30 mouse cellular contexts compared by ENCODE assay signal in genomic region chr4:114710182-114710909, GRCm38 (mm10).
DNase-seq lines count a peak whose midpoint lies in the region; ATAC-seq and TF ChIP-seq lines count a peak whose summit lies in the region.
"Had no signal": no experiment of that assay in that cellular context is flagged by ENCODE, and none has a peak within 500 bp of the region (broad histone marks: within the 10 kb centered on the region; RNA-seq: fewer than 3 reads in every experiment).

No protein-coding gene starts in this region.

- in situ Hi-C loops in ES-E14 (cut with MboI; ENCODE audit: low sequenced_read_pairs in 2 of 2, unreplicated experiment in 2 of 2), result no loop called here

- H3K79me2 ChIP-seq in myocyte (ENCODE audit: control insufficient read depth, insufficient read depth), result no peaks in the 10 kb centered on the region

- H3K9me3 ChIP-seq in forebrain, embryonic 11.5 days (ENCODE audit: control insufficient read depth, low read length), result no peaks in the 10 kb centered on the region
- no peaks in the 10 kb centered on the region for H3K9me3 ChIP-seq in forebrain, embryonic 14.5 days (replicated peaks; ENCODE audit: control insufficient read depth, low read length)
- H3K9me3 ChIP-seq in limb, embryonic 14.5 days (ENCODE audit: control insufficient read depth, low read length), result no peaks in the 10 kb centered on the region
- no peaks in the 10 kb centered on the region for H3K9me3 ChIP-seq in limb, embryonic 10.5 days (replicated peaks)
- H3K9me3 ChIP-seq in ES-E14 (ENCODE audit: control insufficient read depth, insufficient read depth, low read depth, low read length), result no peaks in the 10 kb centered on the region
- H3K9me3 ChIP-seq: embryonic facial prominence, embryonic 10.5 days; embryonic facial prominence, embryonic 13.5 days; forebrain, embryonic 13.5 days; heart, embryonic 12.5 days; heart, embryonic 15.5 days; hindbrain, embryonic 10.5 days had no signal

- H3K4me2 ChIP-seq in forebrain, embryonic 11.5 days (ENCODE audit: low read depth, low read length, severe bottlenecking), result no peak overlapping the region
- H3K4me2 ChIP-seq in forebrain, embryonic 14.5 days (ENCODE audit: low read length), result no peak overlapping the region
- no peak overlapping the region for H3K4me2 ChIP-seq in limb, embryonic 14.5 days (replicated peaks; ENCODE audit: low read depth, low read length, severe bottlenecking)
- H3K4me2 ChIP-seq in myocyte (ENCODE audit: low read depth), result no peak overlapping the region
- H3K4me2 ChIP-seq: embryonic facial prominence, embryonic 13.5 days; forebrain, embryonic 13.5 days; heart, embryonic 12.5 days; heart, embryonic 15.5 days; hindbrain, embryonic 14.5 days had no signal

- no peaks in the 10 kb centered on the region; the same call in 1 of the 2 replicates for H3K4me1 ChIP-seq in forebrain, embryonic 11.5 days (replicated peaks; ENCODE audit: control insufficient read depth, insufficient read depth, low read length)
- H3K4me1 ChIP-seq in forebrain, embryonic 14.5 days (ENCODE audit: control insufficient read depth, insufficient read depth, low read length), result no peaks in the 10 kb centered on the region
- peaks cover 4% of the 10 kb centered on the region for H3K4me1 ChIP-seq in limb, embryonic 14.5 days (ENCODE audit: control insufficient read depth, insufficient read depth, low read length)
- H3K4me1 ChIP-seq in limb, embryonic 10.5 days, result peaks cover 52% of the 10 kb centered on the region
- no peaks in the 10 kb centered on the region for H3K4me1 ChIP-seq in ES-E14 (ENCODE audit: control insufficient read depth in 2 of 2, insufficient read depth in 2 of 2, low read length in 2 of 2, poor library complexity in 1 of 2)
- H3K4me1 ChIP-seq: heart, embryonic 12.5 days; heart, embryonic 15.5 days had no signal

- TF ChIP-seq POLR2A in limb, embryonic 14.5 days (IDR thresholded peaks at IDR 0.05; ENCODE audit: borderline replicate concordance, extremely low read depth, insufficient read depth, insufficient read length), result no peak
- no peak for TF ChIP-seq POLR2A in myocyte (IDR thresholded peaks at IDR 0.05; ENCODE audit: insufficient read length, low read depth)

- DNase-seq in forebrain, embryonic 11.5 days (ENCODE audit: low spot score), result peak; percentile 22
- no peak for DNase-seq in forebrain, embryonic 14.5 days (ENCODE audit: low spot score)
- DNase-seq in limb, embryonic 14.5 days (ENCODE audit: low spot score), result peak; percentile 29
- DNase-seq in limb, embryonic 10.5 days (ENCODE audit: low spot score), result no peak
- DNase-seq in ES-E14 (ENCODE audit: low read depth, low spot score), result no peak
- DNase-seq in cerebellum, adult 9-11 months, result no peak
- DNase-seq: adrenal gland, adult 2 months; adrenal gland, postnatal 14 days; B cell, adult 2 months; cerebellum, adult 11-12 months; cerebellum, adult 8-10 months; cerebellum, postnatal 14 days; embryo, embryonic 11 days; forebrain, postnatal 0 days; gastrocnemius, adult 2 months; gastrocnemius, postnatal 14 days; heart, adult 18-20 months; heart, postnatal 10 days; heart, postnatal 36 days had no signal

- ATAC-seq in forebrain, embryonic 11.5 days (replicated peaks; ENCODE audit: low FRiP score), result no peak
- ATAC-seq in forebrain, embryonic 14.5 days, result no peak
- ATAC-seq in limb, embryonic 14.5 days (ENCODE audit: low FRiP score, low read depth), result peak; percentile 66; the same call in 1 of the 2 replicates
- ATAC-seq: forebrain, embryonic 13.5 days; forebrain, postnatal 0 days; intestine, postnatal 0 days had no signal

- H3K4me3 ChIP-seq in forebrain, embryonic 11.5 days (ENCODE audit: low read depth, low read length), result no peak overlapping the region
- no peak overlapping the region for H3K4me3 ChIP-seq in forebrain, embryonic 14.5 days (ENCODE audit: low read depth, low read length)
- no peak overlapping the region for H3K4me3 ChIP-seq in limb, embryonic 14.5 days (replicated peaks; ENCODE audit: low read length)
- no peak overlapping the region for H3K4me3 ChIP-seq in limb, embryonic 10.5 days
- H3K4me3 ChIP-seq in ES-E14 (ENCODE audit: insufficient read depth in 1 of 2, low read depth in 1 of 2, low read length in 2 of 2, poor library complexity in 1 of 2, severe bottlenecking in 1 of 2), result no peak overlapping the region
- no peak overlapping the region for H3K4me3 ChIP-seq in myocyte
- H3K4me3 ChIP-seq: embryonic facial prominence, embryonic 10.5 days; embryonic facial prominence, embryonic 13.5 days; erythroblast, embryonic 14.5 days; forebrain, embryonic 13.5 days; gastrocnemius, adult 2 months; heart, embryonic 12.5 days; heart, embryonic 15.5 days; hindbrain, embryonic 10.5 days had no signal

- H3K27me3 ChIP-seq in forebrain, embryonic 11.5 days (ENCODE audit: control insufficient read depth, insufficient read depth, low read length), result no peaks in the 10 kb centered on the region
- no peaks in the 10 kb centered on the region for H3K27me3 ChIP-seq in forebrain, embryonic 14.5 days (replicated peaks; ENCODE audit: control insufficient read depth, insufficient read depth, low read length)
- 0 out of 2 replicates have a peak, but pooled peaks cover 4% of the 10 kb centered on the region for H3K27me3 ChIP-seq in limb, embryonic 14.5 days (ENCODE audit: control insufficient read depth, insufficient read depth, low read length)
- peaks cover 94% of the 10 kb centered on the region for H3K27me3 ChIP-seq in limb, embryonic 10.5 days (ENCODE audit: low read depth, poor library complexity, severe bottlenecking)
- H3K27me3 ChIP-seq in myocyte (ENCODE audit: control insufficient read depth, insufficient read depth, insufficient read length), result no peaks in the 10 kb centered on the region
- H3K27me3 ChIP-seq: heart, embryonic 15.5 days had no signal

- no peak overlapping the region for H3K27ac ChIP-seq in forebrain, embryonic 11.5 days (ENCODE audit: low read depth, low read length)
- no peak overlapping the region for H3K27ac ChIP-seq in forebrain, embryonic 14.5 days (ENCODE audit: low read depth, low read length)
- no peak overlapping the region for H3K27ac ChIP-seq in limb, embryonic 14.5 days (replicated peaks; ENCODE audit: low read depth, low read length)
- H3K27ac ChIP-seq in limb, embryonic 10.5 days, result no peak overlapping the region
- no peak overlapping the region for H3K27ac ChIP-seq in ES-E14 (ENCODE audit: insufficient read depth, low read depth, low read length, poor library complexity, severe bottlenecking)
- H3K27ac ChIP-seq: embryonic facial prominence, embryonic 10.5 days; embryonic facial prominence, embryonic 13.5 days; forebrain, embryonic 13.5 days; gastrocnemius, adult 2 months; heart, embryonic 15.5 days; hindbrain, embryonic 10.5 days; hindbrain, embryonic 14.5 days had no signal

- H3K36me3 ChIP-seq in forebrain, embryonic 11.5 days (ENCODE audit: control insufficient read depth, insufficient read depth, low read length), result no peaks in the 10 kb centered on the region
- H3K36me3 ChIP-seq in forebrain, embryonic 14.5 days (ENCODE audit: control insufficient read depth, insufficient read depth, low read length), result no peaks in the 10 kb centered on the region
- H3K36me3 ChIP-seq in limb, embryonic 14.5 days (ENCODE audit: control insufficient read depth, insufficient read depth, low read length), result no peaks in the 10 kb centered on the region
- no peaks in the 10 kb centered on the region for H3K36me3 ChIP-seq in limb, embryonic 10.5 days
- H3K36me3 ChIP-seq in ES-E14 (ENCODE audit: control insufficient read depth, insufficient read depth, low read length, poor library complexity, severe bottlenecking), result no peaks in the 10 kb centered on the region
- no peaks in the 10 kb centered on the region for H3K36me3 ChIP-seq in myocyte (ENCODE audit: control insufficient read depth, insufficient read depth)
- H3K36me3 ChIP-seq: embryonic facial prominence, embryonic 10.5 days; embryonic facial prominence, embryonic 13.5 days; G1E; heart, embryonic 12.5 days; heart, embryonic 15.5 days; hindbrain, embryonic 10.5 days had no signal

- 80% methylated on average over 3 of the region's 3 CpGs for WGBS in forebrain, embryonic 11.5 days
- WGBS in forebrain, embryonic 14.5 days, result 76% methylated on average over 3 of the region's 3 CpGs
- 78% methylated on average over 3 of the region's 3 CpGs for WGBS in limb, embryonic 14.5 days
- WGBS in limb, embryonic 10.5 days, result 87% methylated on average over 3 of the region's 3 CpGs

- no peak overlapping the region for H3ac ChIP-seq in myocyte (ENCODE audit: control insufficient read depth, insufficient read length)

- H3K9ac ChIP-seq in forebrain, embryonic 11.5 days (ENCODE audit: low read length), result no peak overlapping the region
- H3K9ac ChIP-seq in forebrain, embryonic 14.5 days (ENCODE audit: low read length), result no peak overlapping the region
- H3K9ac ChIP-seq in limb, embryonic 14.5 days (ENCODE audit: low read depth, low read length, severe bottlenecking), result no peak overlapping the region
- H3K9ac ChIP-seq in ES-E14 (ENCODE audit: insufficient read depth, low read depth, low read length, poor library complexity, severe bottlenecking), result no peak overlapping the region
- H3K9ac ChIP-seq: embryonic facial prominence, embryonic 13.5 days; forebrain, embryonic 13.5 days; forebrain, postnatal 0 days; heart, embryonic 12.5 days; heart, embryonic 15.5 days; hindbrain, embryonic 14.5 days had no signal

TF ChIP-seq in ES-E14, 5 proteins besides CTCF, POLR2A, EP300 and RAD21:
- TF ChIP-seq MAFK (IDR thresholded peaks at IDR 0.05; ENCODE audit: insufficient read depth, low read depth, low read length) (peak; percentile 99), CHD2 (IDR thresholded peaks at IDR 0.05; ENCODE audit: low read depth, low read length) (no peak)

TF ChIP-seq in myocyte, 11 proteins besides CTCF, POLR2A, EP300 and RAD21:
- TF ChIP-seq CEBPB (IDR thresholded peaks at IDR 0.05; ENCODE audit: insufficient read depth, poor library complexity, severe bottlenecking) (no peak), MYOD1 (IDR thresholded peaks at IDR 0.05; ENCODE audit: control insufficient read depth in 1 of 3, insufficient read length in 2 of 3, low read depth in 2 of 3) (peak in 2 of 3 experiments; percentile 17 to 43)

Comparison
In these comparisons a context has a peak if more than half of its experiments do, and no peak if none do; other contexts are left out.
1. DNase-seq: peak in forebrain, embryonic 11.5 days (single experiment) and limb, embryonic 14.5 days (single experiment); none in forebrain, embryonic 14.5 days (single experiment), limb, embryonic 10.5 days (single experiment), ES-E14 (single experiment) and cerebellum, adult 9-11 months (single experiment).